Mouse (Mus musculus) gastrocnemius, adult 18-20 months (tissue): Measurements from ENCODE around the gene Zzz3. TPM values are rescaled to one million over a fixed set of nuclear protein-coding genes. Genes with fewer than 3 reads are reported as not detected.

Experiments
- DNase-seq: peaks from one replicate; pipeline ENCODE4 v3.0.0; 2021; ENCODE audit warnings: low spot score
- total RNA-seq, 2 experiments: library from RNA; stranded (reverse); gene quantifications; 2 replicates each; pipeline ENCODE4 v1.2.3; 2021

Gene Zzz3
- total RNA-seq, 2 experiments from 2014 or later: 13.4 to 16.5 TPM

- no peak for DNase-seq
Measured at GRCm38 (mm10) chr3:152400875-152401274, 5.6 kb downstream of the Zzz3 start.

DNA sequence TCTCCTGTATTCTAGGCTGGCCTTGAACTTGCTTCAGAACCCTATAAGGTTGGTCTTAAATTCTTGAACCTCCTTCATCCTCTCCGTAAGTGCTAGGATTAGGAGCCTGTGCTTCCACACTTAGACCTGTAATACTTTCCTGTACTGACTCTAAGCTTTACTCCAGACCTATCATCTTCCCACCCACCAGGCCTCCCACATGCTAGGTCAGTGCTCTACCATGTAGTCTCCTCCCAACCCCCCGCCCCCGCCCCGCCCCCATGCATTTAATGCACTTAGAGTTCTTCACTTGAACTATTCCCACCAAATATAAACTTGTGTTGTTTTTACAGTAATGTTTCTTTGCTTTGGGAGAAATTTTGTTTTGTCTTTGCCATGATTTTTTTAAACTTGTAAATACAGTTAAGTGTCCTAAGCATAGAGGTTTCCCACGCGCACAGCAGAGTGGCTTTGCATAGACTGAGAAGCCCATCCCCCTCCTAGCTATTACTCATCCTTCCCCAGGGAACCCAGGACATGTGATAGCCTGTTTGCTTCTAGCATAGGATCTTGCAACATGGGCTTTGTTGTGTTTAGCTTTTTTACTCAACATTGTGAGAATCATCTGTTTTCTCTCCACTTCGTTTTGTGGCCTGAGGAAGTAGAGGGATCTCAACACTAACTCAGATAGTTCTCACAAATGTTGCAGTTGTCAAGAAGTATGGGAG is 6.8 kb downstream of the Zzz3 start:
- peak; percentile 80 for DNase-seq

DNA sequence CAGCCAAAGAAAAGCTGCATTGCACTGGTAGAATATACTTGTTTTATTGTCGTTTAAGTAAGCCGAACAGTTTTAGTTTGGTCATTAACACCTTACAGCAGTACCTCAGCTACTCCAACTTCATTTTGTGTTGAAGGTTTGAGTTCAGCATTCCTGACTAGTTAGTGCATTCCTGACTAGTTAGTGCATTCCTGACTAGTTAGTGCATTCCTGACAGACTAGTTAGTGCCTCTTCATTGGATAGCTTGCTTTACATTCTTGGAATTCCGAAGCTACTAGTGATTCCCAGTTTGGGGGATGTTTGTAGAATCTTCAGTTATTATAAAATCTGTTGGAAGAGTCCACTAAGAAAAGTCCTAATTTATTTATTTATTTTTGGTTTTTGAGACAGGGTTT is 7.4 kb downstream of the Zzz3 start:
- DNase-seq: no peak

GRCm38 (mm10) chr3:152403827-152404226 is 8.6 kb downstream of the Zzz3 start:
- no peak for DNase-seq

GRCm38 (mm10) chr3:152405420-152405819 is 10.1 kb downstream of the Zzz3 start:
- no peak for DNase-seq

GRCm38 (mm10) chr3:152405978-152406640 is 10.8 kb downstream of the Zzz3 start:
- peak; percentile 22 for DNase-seq

DNA sequence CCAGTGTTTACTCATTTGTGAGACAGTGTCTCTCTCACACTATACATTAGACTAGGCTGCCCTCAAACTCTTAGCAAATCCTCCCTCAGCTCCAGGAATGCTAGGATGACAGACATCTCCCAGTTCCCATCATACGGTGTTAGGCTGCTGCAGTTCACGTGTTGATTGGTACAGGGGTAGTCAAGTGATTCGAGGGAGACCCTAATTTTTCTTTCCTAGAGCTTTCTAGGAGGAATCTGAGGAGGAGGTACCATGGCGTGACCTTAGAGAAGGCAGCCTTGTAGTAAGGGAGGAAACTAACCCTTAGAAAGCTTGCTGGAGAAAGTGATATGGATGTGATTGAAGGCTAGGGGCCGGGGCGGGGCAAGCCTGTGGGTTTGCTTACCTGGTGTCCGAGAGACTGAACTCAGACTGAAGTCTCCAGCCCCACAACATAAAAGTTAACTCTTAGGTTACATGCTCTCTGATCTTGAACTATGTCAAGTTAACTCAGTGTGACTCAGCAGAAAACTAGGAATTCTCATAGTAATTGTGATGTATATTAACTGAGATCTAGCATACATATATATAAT is 15.8 kb downstream of the Zzz3 start:
- no peak for DNase-seq

GRCm38 (mm10) chr3:152412362-152412761 is 17.1 kb downstream of the Zzz3 start:
- no peak for DNase-seq

DNA sequence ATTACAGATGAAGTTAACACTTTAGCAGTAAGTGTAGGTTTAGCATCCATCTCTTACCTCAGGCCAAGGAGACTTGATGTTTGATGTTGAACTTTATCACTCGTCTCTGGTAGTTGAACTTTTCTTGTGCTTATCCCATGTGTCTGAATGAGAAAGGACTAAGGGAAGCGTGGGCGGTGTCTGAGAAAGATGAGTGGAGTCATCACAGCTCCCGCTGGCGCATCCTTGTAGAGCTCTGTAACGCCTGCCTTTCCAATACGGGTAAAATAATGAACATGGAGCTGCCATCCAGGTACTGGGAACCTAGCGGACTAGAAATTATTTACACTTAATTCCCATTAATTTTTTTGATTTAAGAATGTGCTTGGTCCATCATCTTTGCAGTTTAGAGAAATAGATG is 33.7 kb downstream of the Zzz3 start:
- no peak for DNase-seq

DNA sequence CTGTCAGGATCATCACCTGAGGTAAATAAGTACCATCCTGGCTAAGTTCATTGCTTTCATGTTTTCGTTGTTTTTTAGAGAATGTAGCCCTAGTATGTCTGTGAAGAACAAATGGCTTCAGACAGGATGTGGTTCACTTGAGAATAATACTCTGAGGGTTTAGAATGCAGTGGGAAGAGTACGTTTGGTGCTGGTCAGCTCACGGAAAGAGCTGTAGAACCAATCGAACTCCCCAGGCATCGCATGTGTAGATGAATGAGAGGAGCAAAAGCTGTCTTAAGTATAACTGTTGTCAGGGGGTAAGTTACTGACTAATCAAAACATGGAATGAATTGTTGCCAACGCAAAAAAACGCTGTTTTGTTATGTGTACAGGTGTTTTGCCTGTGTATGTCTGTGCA is 37.4 kb downstream of the Zzz3 start:
- no peak for DNase-seq

GRCm38 (mm10) chr3:152435590-152435989 is 40.3 kb downstream of the Zzz3 start:
- DNase-seq: no peak

GRCm38 (mm10) chr3:152438068-152438467 is 42.8 kb downstream of the Zzz3 start:
- no peak for DNase-seq

- no peak for DNase-seq
Measured at GRCm38 (mm10) chr3:152442795-152443194, 47.5 kb downstream of the Zzz3 start.

- no peak for DNase-seq
Measured at GRCm38 (mm10) chr3:152444114-152444513, 48.8 kb downstream of the Zzz3 start.

DNA sequence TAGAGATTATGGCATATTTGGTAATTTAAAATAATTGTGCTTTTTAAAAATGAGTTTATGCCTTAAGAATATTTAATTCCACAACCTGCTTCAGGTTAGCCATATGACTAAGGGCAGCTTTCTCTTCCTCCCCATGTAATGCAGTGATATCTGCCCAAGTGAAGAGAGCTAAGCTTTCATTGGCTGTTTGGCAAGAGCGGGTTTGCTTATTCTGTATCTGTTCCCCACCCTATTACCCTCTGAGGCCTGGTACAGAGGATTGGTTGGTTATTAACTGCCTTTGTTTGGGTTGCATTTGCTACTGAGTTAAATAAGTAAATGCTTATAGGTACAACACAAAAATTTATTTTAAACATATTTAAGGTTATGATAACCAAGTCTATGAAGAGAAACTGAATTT is 51.7 kb downstream of the Zzz3 start:
- no peak for DNase-seq

DNA sequence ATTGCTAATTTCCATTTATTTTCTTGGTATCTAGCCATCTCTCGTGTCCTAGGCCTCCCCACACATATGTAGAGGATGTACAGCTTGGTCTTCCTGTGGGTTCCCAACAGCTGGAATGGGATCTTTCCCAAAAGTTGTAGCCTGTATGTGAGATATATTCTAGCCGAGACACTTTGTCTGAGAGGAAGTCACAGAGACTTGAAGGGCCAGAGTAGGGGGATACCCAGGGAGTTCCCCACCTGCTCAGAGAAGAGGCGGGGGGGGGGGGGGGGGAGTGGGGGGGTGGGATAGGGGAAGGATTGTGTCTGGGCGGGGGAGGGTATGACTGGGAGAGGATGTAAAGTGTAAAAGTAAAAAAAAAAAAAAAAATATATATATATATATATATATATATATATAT is 57.9 kb downstream of the Zzz3 start:
- no peak for DNase-seq

GRCm38 (mm10) chr3:152457308-152458035 is 62.2 kb downstream of the Zzz3 start:
- DNase-seq: peak; percentile 45

DNA sequence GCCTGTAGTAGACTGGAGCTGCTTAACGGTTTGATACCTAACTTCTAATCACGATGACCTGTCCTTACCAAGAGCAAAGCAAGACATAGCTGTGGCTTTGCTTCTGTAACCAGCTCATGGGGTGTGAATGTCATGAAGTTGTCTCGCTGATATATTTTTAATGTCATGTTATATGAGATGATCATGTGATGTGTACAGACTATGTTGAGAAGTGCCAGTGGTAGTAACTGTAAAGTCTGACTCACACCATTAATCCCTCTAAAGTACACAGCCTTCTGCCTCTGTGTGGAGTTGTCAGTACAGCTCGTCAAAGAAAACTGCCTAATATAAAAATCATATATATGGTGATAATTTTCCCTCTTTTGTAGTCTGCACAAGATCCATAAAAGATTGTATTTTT is 63.6 kb downstream of the Zzz3 start:
- DNase-seq: peak; percentile 32

DNA sequence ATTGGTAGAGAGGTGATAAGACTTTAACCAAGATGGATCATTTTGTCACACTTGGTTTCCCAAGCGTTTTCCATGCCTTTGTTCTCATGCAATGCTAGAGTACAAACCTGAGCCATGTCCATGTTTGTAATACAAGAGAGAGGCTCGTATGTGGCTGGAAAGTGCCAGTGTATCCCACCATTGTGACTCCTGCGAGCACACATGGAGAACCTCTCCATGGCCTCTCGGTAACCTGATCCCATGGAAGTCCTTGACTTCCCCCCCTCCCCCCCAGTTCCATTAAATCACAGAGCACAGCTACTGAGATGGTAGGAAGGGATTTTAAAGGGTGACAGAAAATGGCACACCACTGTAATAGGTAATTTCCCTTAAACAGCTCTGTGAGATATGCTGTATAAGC is 65.5 kb downstream of the Zzz3 start:
- no peak for DNase-seq

- no peak for DNase-seq
Measured at GRCm38 (mm10) chr3:152462038-152462547, 66.8 kb downstream of the Zzz3 start.

DNA sequence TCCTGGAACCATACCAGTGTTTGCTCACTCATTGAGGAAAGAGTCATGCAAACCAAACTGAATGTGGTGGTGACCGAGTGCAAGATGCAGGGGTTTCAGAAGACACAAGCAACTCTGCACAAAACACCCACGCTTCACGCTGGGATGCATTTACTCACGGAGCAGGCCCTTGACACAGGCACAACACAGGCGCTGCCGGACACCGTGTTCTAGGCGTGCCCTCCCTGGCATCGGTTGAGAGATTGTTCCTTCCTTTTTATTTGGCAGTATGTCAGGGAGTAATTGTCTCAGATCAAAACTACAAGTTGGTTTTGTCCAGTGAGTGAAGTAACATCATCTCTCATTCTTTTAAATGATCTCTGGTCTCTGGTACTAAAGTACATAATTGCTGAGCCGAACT is 67.6 kb downstream of the Zzz3 start:
- no peak for DNase-seq

DNA sequence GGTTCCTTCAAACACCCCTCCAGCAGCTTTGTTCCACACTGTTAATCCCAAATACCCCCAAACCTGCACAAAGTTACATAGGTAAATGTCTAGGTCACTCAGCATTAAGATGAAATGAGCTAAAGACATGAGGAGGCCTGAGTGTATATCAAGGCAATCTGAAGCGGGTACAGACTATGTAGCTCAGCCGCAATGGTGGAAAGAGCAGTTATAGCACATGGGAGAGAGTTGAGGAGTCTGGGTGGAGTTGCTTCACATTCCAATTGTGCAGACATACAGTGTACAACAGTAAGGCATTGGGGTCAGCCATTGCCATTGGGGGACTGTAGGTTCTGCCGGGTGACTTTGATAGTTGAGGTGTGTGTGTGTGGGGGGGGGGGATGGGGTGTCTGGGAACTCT is 69.2 kb downstream of the Zzz3 start:
- no peak for DNase-seq
